Mouse (Mus musculus) forebrain, embryonic 14.5 days (tissue): ENCODE results near the gene Tmem202. TPM values are rescaled to one million over a fixed set of nuclear protein-coding genes. Genes with fewer than 3 reads are reported as not detected.

Source experiments
- polyA plus RNA-seq: library from polyadenylated mRNA; unstranded; fragments of >200 nt; fragmentation: Nextera tagmentation; extraction: Ambion mirVana; gene quantifications from 2 replicates; pipeline ENCODE4 v1.2.1, GENCODE M21; 2014

Gene Tmem202
- polyA plus RNA-seq, 1 experiment from 2014 or later = 0.27 TPM

Other genes with a start within 250 kb of the Tmem202 start
- gene Adpgk, start 248.3 kb downstream of the Tmem202 start, polyA plus RNA-seq = 21.9 and 23.6 TPM in 2 replicates
- gene Bbs4, start 186.3 kb downstream of the Tmem202 start, polyA plus RNA-seq = 45.5 and 48.4 TPM in 2 replicates
- 13.6 and 14.1 TPM in 2 replicates for gene Arih1, start 53.2 kb downstream of the Tmem202 start, polyA plus RNA-seq
- 60.7 and 61.6 TPM in 2 replicates for gene Hexa, start 307 bp downstream of the Tmem202 start, polyA plus RNA-seq
- gene Celf6, start 38.1 kb upstream of the Tmem202 start, polyA plus RNA-seq = 14.0 and 20.3 TPM in 2 replicates
- gene Parp6, start 77.4 kb upstream of the Tmem202 start, polyA plus RNA-seq = 211 and 219 TPM in 2 replicates
- 1,240 and 1,376 TPM in 2 replicates for gene Pkm, start 116.5 kb upstream of the Tmem202 start, polyA plus RNA-seq
- gene Gramd2, start 140.3 kb upstream of the Tmem202 start, polyA plus RNA-seq = 2.8 and 3.5 TPM in 2 replicates
- 12.3 and 12.7 TPM in 2 replicates for gene Senp8, start 210.9 kb upstream of the Tmem202 start, polyA plus RNA-seq
- 18.8 and 21.9 TPM in 2 replicates for gene Myo9a, start 211.0 kb upstream of the Tmem202 start, polyA plus RNA-seq